Mouse (Mus musculus): Measurements from ENCODE around the gene Hoxd12. TPM values are rescaled to one million over a fixed set of nuclear protein-coding genes. Genes with fewer than 3 reads are reported as not detected.

The Hoxd12 gene
- total RNA-seq, 4 experiments from 2014 or later: not detected

- DNase-seq (ENCODE audit: low spot score in 2 of 2): no peak
Observed at GRCm38 (mm10) chr2:74680561-74681398, 6.0 kb downstream of the Hoxd12 start.

GRCm38 (mm10) chr2:74681594-74682531, 7.0 kb downstream of the Hoxd12 start:
- DNase-seq (ENCODE audit: low spot score in 2 of 2): no peak

DNA sequence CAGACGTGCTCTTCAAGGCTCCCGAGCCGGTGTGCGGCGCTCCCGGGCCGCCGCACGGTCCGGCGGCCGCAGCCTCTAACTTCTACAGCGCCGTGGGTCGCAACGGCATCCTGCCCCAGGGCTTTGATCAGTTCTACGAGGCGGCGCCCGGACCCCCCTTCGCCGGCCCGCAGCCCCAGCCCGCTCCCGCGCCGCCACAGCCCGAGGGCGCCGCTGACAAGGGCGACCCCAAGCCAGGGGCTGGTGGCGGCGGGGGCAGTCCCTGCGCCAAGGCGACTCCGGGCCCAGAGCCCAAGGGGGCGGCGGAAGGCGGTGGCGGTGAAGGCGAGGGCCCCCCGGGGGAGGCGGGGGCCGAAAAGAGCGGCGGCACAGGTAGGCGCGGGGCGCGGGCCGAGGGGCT, 8.0 kb downstream of the Hoxd12 start:
- no peak for DNase-seq (ENCODE audit: low spot score in 2 of 2)

DNA sequence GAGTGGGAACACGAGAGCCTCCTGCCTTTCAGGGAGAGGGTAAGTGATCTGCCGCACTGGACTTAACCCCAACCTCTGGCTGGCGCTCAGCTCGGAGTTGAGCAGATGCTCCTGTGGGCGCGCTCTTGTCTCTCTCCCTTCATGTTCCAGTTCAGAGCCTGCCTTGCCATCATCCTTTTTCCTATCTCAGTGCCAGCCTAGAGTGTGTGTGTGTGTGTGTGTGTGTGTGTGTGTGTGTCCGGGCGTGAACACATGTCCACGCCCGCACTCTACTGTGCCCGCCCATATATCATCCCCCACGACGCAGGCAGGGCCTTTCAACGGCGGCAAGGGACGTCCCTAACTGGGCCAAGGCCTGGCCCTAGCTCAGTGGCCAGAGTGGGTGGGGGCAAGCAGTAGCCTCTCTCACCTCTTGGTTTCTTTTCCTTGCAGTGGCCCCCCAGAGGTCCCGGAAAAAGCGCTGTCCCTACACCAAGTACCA, 8.7 kb downstream of the Hoxd12 start:
- DNase-seq (ENCODE audit: low spot score in 2 of 2): no peak

- DNase-seq (ENCODE audit: low spot score in 2 of 2): no peak
Observed at GRCm38 (mm10) chr2:74684106-74684505, 9.3 kb downstream of the Hoxd12 start.

- DNase-seq (ENCODE audit: low spot score in 2 of 2): no peak
Observed at GRCm38 (mm10) chr2:74685059-74685603, 10.3 kb downstream of the Hoxd12 start.

DNA sequence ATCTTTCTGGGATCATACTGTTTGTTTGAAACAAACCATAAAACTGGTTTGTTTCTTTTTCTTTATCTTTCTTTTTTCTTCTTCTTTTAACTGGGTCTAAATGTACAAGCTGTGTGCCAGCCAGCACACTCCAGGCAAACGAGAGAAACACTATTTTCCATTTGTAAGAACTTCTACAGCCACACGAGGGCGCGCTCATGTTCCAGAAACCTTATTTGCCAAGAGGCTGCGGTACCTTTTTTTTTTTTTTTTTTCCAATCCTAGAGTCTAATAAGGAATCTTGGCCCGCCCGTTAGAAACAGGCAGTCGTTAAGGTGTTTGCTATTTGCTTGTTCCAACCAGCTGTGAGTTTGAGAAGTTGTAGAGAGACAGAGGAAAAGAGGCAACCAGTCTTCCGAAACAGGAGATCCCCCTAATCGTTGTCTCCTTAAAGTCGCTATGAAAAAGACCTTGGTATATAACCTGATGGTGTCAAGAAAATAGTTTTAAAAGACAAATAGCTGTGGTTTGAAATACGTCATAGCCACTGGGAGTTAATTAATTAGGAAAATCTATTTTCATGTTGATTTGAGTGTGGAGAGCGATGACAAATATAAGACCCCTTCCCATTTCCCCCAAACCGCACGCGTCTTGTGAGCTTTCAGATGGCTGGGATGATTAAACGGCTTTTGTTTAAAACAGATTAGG, 11.6 kb downstream of the Hoxd12 start:
- DNase-seq (ENCODE audit: low spot score in 2 of 2): no peak

DNA sequence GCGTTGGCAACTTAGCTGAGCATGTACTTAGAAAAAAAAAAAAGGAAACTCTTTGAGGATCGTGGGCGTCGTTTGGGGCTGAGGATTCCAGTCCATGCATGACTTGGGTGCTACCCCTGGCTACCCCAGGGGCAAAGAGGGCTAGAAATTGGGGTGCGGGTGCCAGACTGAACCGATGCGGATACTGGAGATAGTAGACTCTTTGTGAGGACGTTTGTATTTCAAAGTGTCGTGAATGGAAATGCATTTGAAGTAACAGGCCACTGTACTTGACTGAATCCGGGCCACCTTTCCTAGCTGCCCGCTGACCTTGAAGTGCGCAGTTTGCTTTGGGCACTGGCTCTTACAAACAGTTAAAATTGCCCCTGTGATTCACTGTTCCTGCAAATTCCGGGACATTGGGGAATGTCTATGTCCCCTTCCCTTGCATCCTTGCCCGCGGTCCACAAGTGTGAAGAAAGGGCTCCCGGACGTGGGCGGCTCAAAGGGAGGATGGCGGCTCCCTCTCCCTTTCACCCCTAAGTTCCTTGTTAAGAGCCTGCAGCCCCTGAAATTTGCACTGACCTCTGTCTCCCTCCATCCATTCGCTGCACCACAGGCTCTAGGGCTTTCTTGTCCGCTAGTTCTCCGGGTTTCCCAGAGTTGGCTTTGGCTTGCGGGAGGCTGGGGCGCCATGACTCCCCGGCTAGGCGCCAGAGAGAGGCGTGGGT, 12.3 kb downstream of the Hoxd12 start:
- no peak for DNase-seq (ENCODE audit: low spot score in 2 of 2)

DNA sequence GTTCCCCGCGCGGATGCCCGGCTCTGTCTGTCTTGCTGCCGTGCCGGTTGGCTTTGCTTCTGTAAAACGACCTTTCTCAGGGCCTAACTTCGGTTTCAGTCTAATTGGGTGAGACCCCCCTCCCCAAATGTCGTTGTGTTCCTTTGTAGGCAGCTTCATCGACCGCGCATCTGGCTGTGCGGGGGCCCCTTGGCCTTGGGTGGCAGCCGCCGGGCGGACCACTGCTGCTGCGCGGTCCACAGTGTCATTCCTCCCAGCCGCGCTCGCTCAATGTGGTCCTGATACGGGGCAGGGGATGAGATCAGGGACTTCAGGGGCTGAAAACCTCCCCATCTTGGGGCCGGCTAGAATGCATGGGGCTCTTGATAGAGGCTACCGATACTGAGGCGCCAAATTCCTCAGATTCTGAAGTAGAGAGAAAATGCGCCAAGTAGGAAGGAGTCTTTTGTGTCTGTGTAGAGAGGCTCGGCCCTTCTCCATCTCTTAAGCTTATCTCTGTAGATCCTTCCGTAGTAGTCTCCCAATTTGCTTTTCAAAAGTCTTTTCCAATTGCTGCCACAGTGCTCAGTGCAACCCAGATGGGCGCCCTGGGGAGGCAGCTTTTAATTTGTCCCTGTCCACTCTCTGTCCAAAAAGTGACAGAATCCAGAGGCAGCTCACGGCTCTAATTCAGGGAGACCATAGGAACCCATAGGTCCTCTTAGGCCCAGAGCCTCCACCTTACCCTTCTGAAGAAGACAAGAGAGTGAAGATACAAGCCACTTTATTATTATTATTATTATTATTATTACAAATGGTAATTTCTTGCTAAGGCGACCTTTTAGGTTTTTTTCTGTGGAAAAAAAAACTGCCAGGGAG, 13.1 kb downstream of the Hoxd12 start:
- no peak for DNase-seq (ENCODE audit: low spot score in 2 of 2)

- no peak for DNase-seq (ENCODE audit: low spot score in 2 of 2)
Observed at GRCm38 (mm10) chr2:74688795-74689573, 14.2 kb downstream of the Hoxd12 start.

GRCm38 (mm10) chr2:74689574-74690337, 14.9 kb downstream of the Hoxd12 start:
- no peak for DNase-seq (ENCODE audit: low spot score in 2 of 2)

GRCm38 (mm10) chr2:74690338-74690716, 15.5 kb downstream of the Hoxd12 start:
- no peak for DNase-seq (ENCODE audit: low spot score in 2 of 2)

GRCm38 (mm10) chr2:74691022-74691951, 16.5 kb downstream of the Hoxd12 start, which contains the start of gene Hoxd10:
Hoxd10 (plus strand) TSS chr2:74691924.
- no peak for DNase-seq (ENCODE audit: low spot score in 2 of 2)

GRCm38 (mm10) chr2:74691995-74692807, 17.4 kb downstream of the Hoxd12 start:
- DNase-seq (ENCODE audit: low spot score in 2 of 2): no peak

DNA sequence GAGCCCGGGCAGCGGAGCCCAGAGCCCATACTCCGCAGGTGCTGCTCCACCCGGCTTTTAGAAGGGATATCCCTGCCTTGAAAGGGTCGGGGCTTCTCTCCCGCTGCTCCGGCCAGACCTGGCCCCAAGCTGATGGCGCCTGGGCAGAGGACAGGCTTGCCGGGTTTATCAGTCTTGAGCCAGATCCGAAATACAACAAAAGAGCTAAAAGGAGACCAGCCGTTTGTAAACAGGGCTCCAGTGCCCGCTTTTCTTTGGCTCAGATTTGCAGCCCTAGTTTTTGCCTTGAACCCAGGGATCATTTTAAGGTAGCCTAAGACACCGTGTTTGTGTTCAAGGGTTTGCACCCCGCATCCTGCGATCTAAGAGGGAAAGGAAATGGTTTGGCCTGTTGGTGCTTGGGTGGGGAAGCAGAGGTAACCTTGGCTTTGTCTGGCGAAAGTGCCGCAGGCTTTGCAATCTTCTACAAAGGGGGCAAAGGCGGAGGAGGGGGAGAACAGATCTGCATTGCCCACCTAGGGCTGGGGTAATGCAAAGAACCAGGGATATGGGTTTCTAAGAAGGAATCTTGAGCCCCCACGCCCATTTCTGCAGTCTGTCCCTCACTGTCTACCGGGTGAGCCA, 18.1 kb downstream of the Hoxd12 start:
- no peak for DNase-seq (ENCODE audit: low spot score in 2 of 2)

DNA sequence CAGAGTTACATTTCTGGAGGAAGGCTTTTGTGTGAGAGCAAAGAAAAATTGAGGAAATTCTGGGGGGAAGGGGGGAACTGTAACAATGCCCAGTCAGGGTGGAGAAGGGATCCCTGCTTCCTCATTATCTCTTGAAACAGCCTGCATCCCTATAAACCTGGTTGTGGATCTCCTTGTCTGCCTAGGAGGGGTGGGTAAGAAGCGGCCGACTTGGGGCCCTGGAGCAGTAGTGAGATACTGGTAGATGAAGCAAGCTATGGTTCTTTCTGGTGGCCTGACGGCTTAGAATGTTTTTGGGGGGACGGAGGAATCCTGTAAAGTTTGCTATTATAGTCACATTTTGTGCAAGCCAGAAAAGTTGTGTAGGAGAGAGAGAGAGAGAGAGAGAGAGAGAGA, 18.6 kb downstream of the Hoxd12 start:
- no peak for DNase-seq (ENCODE audit: low spot score in 2 of 2)

All from layer of hippocampus, adult 8-10 months (tissue).